8 mouse cellular contexts compared by ENCODE assay signal in the genomic region with DNA sequence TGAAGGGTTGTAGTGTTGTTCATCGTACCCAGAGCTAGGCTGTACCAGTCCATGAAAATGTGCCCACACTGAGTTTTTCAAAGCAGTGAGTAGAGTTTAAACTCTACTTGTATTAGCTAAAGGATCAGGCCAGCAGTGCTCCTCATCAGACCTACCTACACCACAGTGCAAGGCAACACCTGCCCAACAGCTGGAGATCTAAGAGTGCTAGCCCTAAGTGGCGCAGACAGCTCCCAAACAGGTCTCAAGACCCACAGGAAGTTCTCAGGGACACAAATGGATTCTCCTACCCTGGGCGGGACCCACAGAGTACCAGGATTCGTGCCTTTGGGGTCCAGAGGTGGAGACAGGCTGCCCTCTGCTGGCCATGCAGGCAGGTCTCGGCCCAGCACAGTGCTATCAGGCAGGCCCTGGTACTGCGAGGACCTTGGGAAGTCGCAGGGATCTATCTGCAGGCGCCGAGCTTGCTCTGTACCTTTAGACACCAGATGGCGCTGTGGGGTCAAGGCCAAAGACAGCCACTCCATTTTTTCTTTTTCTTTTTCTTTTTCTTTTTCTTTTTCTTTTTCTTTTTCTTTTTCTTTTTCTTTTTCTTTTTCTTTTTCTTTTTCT. TPM values are rescaled to one million over a fixed set of nuclear protein-coding genes. Genes with fewer than 3 reads are reported as not detected.
DNase-seq lines count a peak whose midpoint lies in the region; ATAC-seq lines count a peak whose summit lies in the region.

No protein-coding gene starts in this region.

- WGBS in hindbrain, embryonic 16.5 days: 13% methylated on average over 10 of the region's 10 CpGs

- no peaks in the 10 kb centered on the region for H3K4me1 ChIP-seq in hindbrain, embryonic 16.5 days (ENCODE audit: control insufficient read depth, insufficient read depth, low read depth, low read length)

- H3K4me2 ChIP-seq in hindbrain, embryonic 16.5 days (ENCODE audit: low read length): no peak overlapping the region

- no peaks in the 10 kb centered on the region for H3K27me3 ChIP-seq in hindbrain, embryonic 16.5 days (replicated peaks; ENCODE audit: control insufficient read depth, insufficient read depth, low read length)

- ATAC-seq in hindbrain, embryonic 16.5 days: peak; percentile 99

- no peaks in the 10 kb centered on the region for H3K9me3 ChIP-seq in hindbrain, embryonic 16.5 days (ENCODE audit: control insufficient read depth, low read length)

- no peaks in the 10 kb centered on the region for H3K36me3 ChIP-seq in hindbrain, embryonic 16.5 days (ENCODE audit: control insufficient read depth, insufficient read depth, low read length)

- H3K4me3 ChIP-seq in hindbrain, embryonic 16.5 days (ENCODE audit: low read length): no peak overlapping the region

- no peak overlapping the region for H3K9ac ChIP-seq in hindbrain, embryonic 16.5 days (ENCODE audit: low read depth, low read length)

- no peak overlapping the region for H3K27ac ChIP-seq in hindbrain, embryonic 16.5 days (ENCODE audit: low read depth, low read length)

- peak; percentile 82 for DNase-seq in WW6 (ENCODE audit: low read depth, low spot score)
- peak; percentile 81 to 84 for DNase-seq in cerebellum, postnatal 36 days
- peak; percentile 95 for DNase-seq in gastrocnemius, adult 18-20 months (ENCODE audit: low spot score)
- DNase-seq in left cerebral cortex, adult 11 months (ENCODE audit: low spot score): peak; percentile 88
- DNase-seq in lung, postnatal 36 days: peak; percentile 99
- peak; percentile 85 for DNase-seq in retina, postnatal 7 days (ENCODE audit: low read depth, low spot score)
- peak; percentile 79 to 87 for DNase-seq in urinary bladder, adult 18-20 months (ENCODE audit: low spot score in 2 of 2)

RNA-seq across cellular contexts. Expression of gene Phlda3, which starts 13.1 kb away (rescaled TPM):
- total RNA-seq in gastrocnemius, adult 18-20 months (2021): 100 to 1,000 TPM; 152 to 154 TPM
- polyA plus RNA-seq in hindbrain, embryonic 16.5 days (2015; fragmentation: Nextera tagmentation; extraction: Ambion mirVana): 43.1 and 49.5 TPM in 2 replicates

RNA-seq across cellular contexts. Expression of gene Tnni1, which starts 26.4 kb away (rescaled TPM):
- 100 to 1,000 TPM; 310 to 354 TPM for total RNA-seq in gastrocnemius, adult 18-20 months (2021)
- 1.1 and 19.6 TPM in 2 replicates for polyA plus RNA-seq in hindbrain, embryonic 16.5 days (2015; fragmentation: Nextera tagmentation; extraction: Ambion mirVana)

RNA-seq across cellular contexts. Expression of gene Csrp1, which starts 33.0 kb away (rescaled TPM):
- total RNA-seq in gastrocnemius, adult 18-20 months (2021): 10 to 100 TPM; 21.6 to 31.7 TPM
- polyA plus RNA-seq in hindbrain, embryonic 16.5 days (2015; fragmentation: Nextera tagmentation; extraction: Ambion mirVana): 20.6 and 23.7 TPM in 2 replicates
